Mouse (Mus musculus) embryo, embryonic 10 days (tissue): ENCODE measurements around the gene Tmem240.
"Not testable (repeated sequence)": the region's sequence is repeated elsewhere in the genome, so short reads cannot be mapped to it uniquely, and the experiment has no call there.

Source experiments
- DNase-seq: peaks from one replicate; pipeline ENCODE4 v3.0.0-alpha.2; 2015; ENCODE audit warnings: low spot score

Tmem240 gene

GRCm38 (mm10) chr4:155734350-155734941 is at the start of gene Tmem240:
Tmem240 (plus strand) TSS chr4:155734800.
- DNase-seq = peak; percentile 95

GRCm38 (mm10) chr4:155687764-155688163 is 46.8 kb upstream of the Tmem240 start:
- DNase-seq = not testable (repeated sequence)

DNA sequence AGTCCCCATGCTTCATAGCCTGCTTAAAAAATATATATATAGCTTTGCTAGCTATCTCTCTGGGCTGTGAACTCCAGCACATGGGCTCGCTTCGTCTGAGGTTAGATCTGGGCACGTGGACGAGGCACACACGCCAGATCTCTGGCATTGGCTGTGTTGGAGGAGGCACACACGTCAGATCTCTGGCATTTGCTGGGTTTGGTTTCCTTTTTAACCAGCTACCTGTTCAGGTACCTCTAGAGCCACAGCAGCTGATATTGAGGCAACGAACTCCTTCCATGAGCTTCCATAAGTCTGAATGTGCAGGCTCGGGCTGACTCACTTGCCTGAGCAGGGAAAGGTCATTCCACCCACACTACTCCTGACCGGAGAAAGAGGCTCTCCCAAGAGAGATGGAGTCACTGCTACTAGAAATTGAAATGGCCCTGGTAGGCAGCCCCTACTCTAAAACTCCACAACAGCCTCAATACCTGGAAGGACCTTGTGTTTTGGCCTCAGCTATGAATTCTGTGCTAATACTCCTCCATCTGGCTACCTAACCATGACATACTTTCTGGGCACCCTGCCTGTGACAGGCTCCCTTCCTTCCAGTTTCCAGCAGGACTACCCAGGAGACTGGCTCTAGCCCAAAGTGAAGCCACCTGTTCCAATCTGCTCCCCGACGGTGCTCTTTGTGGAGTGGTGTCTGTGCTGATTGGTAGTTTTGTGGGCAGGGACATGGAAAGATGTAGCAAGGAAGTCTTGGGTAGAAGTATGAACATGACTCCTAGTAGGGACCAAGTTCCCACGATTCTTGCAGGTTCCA is 43.8 kb upstream of the Tmem240 start:
- DNase-seq = no peak

GRCm38 (mm10) chr4:155692421-155692820 is 42.2 kb upstream of the Tmem240 start:
- DNase-seq = no peak

- peak; percentile 74 for DNase-seq
Measured at GRCm38 (mm10) chr4:155694111-155694481, 40.5 kb upstream of the Tmem240 start, which contains the start of gene Fndc10. Fndc10 (plus strand) TSS chr4:155694342.

DNA sequence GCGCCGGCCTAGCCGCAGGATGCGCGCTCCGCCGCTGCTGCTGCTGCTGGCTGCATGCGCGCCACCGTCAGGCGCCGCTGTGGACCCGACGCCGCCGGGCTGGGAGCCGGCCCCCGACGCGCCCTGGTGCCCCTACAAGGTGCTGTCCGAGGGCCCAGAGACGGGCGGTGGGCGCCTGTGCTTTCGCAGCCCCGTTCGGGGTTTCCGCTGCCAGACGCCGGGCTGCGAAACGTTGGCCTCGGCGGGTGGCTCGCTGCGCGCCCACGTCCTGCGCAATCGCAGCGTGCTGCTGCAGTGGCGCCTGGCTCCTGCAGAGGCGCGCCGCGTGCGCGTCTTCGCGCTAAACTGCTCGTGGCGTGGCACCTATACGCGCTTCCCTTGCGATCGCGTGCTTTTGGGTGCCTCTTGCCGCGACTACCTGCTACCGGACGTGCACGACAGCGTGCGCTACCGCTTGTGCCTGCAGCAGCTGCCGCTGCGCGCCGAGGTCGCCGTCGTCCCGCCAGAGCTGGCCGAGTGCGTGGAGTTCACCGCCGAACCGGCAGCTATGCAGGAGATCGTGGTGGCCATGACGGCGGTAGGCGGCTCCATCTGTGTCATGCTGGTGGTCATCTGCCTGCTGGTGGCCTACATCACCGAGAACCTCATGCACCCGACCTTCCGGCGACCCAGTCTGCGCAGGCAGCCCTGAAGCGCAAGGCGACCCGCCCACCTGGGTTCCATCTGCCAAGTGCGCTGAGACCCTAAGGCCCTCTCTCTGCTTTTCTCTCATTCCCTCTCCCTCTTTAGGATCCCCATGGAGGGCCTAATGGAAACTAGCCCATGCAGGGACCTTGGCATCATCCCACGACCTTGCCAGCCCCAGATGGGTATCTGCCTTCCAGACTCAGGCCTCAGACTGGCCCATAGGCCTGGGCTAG is 39.9 kb upstream of the Tmem240 start:
- peak; percentile 61 for DNase-seq

DNA sequence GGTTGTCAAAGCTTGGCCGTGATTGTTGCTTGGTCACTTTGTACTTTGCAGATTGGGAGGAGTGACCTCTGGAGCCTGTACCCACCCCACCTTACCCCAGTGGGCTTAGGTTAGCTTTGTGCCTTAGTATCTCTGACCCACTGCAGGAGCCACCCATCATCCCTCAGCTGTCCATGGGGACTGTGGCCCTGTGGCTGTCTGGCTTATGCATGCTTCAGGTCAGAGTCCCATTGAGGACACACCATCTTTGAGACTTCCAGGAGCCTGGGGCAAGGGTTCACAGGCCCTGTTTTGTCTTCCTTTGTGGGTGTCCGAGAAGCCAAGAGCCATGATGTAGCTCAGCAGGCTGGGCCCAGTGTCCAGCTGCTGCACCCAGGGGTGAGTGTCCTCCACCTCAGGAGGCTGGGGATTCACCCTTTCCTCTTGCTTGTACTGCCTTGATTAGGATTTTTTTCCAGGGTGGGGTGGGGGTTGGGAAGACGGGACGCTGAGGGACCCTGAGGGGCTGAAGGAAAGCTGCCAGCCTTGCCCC is 39.0 kb upstream of the Tmem240 start:
- no peak for DNase-seq

- DNase-seq = no peak
Measured at GRCm38 (mm10) chr4:155696261-155697255, 38.0 kb upstream of the Tmem240 start.

- peak; percentile 55 for DNase-seq
Measured at GRCm38 (mm10) chr4:155700425-155700824, 34.2 kb upstream of the Tmem240 start.

DNA sequence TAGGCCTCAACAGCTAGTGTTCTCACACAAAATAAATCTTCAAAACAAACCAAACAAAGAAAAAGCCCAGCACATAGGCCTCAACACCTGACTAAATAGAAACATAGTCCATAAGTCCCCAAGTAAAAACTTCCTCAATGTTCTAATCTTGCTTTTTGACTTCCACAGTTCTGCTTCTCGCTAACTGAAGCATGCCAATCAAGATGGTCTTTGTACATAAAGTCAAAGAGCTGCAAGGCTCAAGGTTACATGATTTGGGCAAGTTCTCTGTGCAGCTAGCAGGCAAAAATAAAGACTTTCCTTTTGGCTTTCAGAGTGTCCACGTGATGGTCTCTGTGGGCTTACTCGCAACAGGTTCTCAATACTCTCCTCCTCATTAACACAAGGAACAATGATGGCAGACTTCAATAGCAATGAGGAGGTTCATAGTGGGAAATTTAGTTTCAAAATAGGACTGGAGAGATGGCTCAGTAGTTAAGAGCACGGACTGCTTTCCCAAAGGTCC is 31.1 kb upstream of the Tmem240 start:
- no peak for DNase-seq

- DNase-seq = peak; percentile 98
Measured at GRCm38 (mm10) chr4:155704721-155705591, 29.6 kb upstream of the Tmem240 start, which contains the start of gene Ssu72. Ssu72 (plus strand) TSS chr4:155704800.

GRCm38 (mm10) chr4:155705592-155705929 is 29.0 kb upstream of the Tmem240 start:
- DNase-seq = peak; percentile 33

- no peak for DNase-seq
Measured at GRCm38 (mm10) chr4:155708582-155708981, 26.0 kb upstream of the Tmem240 start.

GRCm38 (mm10) chr4:155708988-155709387 is 25.6 kb upstream of the Tmem240 start:
- no peak for DNase-seq

DNA sequence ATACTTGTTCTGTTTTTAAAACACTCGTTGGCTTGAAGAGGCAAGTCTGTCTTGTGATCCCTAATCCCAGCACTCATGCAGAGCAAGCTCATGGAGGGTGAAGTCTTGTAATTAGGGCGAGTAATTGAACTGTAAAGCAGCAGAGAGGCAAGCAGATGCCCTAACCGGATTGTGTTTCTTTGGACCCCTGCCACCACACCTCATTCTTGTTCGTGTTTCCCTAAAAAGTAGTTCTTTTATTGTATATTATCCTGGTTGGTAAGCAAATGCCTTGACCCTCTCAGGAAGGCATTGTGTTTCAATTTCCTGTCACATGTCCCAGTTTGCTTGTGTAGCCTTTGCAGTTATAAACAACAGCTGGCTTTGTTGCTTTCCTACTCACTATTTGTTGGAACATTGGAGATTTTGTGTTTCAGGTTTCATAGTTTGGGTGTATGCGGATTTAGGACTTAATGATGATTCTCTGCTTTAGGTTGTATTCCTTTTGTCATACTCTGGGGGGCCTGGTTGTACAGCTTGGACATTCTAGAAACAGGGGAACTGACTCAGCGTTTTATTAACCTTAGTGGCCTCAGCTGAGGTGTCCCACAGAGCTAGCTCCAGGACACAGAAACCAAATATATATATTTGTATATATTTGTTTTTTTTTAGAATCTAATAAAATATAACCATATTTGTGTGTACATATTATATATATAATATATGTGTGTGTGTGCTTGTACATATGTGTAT is 23.9 kb upstream of the Tmem240 start:
- DNase-seq = no peak

- DNase-seq = peak; percentile 33
Measured at GRCm38 (mm10) chr4:155721668-155722083, 12.9 kb upstream of the Tmem240 start.

DNA sequence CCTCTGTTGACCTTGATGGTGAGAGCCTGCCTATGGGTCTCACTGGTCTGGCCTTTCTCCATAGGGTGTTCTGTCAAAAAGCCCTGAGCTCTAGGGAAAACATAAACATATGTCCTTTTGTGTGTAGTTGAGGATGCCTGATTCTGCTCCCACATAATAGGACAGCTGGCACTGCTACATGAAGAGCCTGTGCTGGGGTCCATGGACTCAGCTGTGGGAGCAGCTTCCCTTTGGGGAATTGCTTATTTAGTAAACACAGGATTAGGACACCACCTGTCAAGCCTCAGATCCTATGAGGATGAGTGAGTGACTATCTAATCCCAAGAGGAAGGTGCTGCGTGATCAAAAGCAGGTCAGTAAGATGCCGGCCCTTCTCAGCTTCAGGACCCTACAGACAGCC is 6.6 kb upstream of the Tmem240 start:
- no peak for DNase-seq

- DNase-seq = no peak
Measured at GRCm38 (mm10) chr4:155733267-155733666, 1.3 kb upstream of the Tmem240 start.
